Mouse (Mus musculus): ENCODE measurements around the gene Litaf. TPM values are rescaled to one million over a fixed set of nuclear protein-coding genes. Genes with fewer than 3 reads are reported as not detected.

Gene Litaf
- polyA plus RNA-seq, 1 experiment from 2014 or later, result 79.2 TPM

DNA sequence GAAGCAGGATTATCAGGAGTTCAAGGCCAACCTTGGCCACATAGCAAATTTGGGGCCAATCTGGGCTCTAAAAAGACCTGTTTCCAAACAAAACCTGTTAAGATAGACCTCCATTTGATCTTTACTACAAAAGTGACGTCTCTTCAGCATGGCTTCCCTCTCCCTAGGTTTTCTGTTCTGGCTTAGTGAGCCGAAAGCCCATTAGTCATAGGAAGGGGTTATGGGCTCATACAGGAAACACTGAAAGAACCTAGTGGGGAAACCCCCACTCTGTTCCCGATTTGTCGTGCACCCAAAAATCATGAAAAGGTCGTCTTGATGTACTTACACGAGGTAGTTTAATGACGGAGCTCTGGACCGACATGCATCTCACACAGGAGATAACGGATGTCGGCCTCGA, 128.5 kb downstream of the Litaf start:
- H3K4me3 ChIP-seq (ENCODE audit: low read depth, low read length), result no peak overlapping the region
- 60% methylated on average over 11 of the region's 11 CpGs for WGBS (ENCODE audit: insufficient replicate concordance)
- ATAC-seq (no peak), DNase-seq (no peak)
- H3K27ac ChIP-seq (ENCODE audit: low read depth), result no peak overlapping the region
- H3K9ac ChIP-seq (replicated peaks), result no peak overlapping the region
- H3K9me3 ChIP-seq (ENCODE audit: low read length), result no peaks in the 10 kb centered on the region
- H3K4me2 ChIP-seq (ENCODE audit: low read depth, low read length), result no peak overlapping the region
- H3K27me3 ChIP-seq (ENCODE audit: insufficient read depth, low read length), result no peaks in the 10 kb centered on the region
- no peak for TF ChIP-seq CTCF (IDR thresholded peaks at IDR 0.05; ENCODE audit: low read depth)
- TF ChIP-seq EP300 (IDR thresholded peaks at IDR 0.05; ENCODE audit: low read depth), result no peak
- H3K4me1 ChIP-seq (ENCODE audit: insufficient read depth), result no peaks in the 10 kb centered on the region; the same call in 1 of the 2 replicates
- H3K36me3 ChIP-seq (replicated peaks; ENCODE audit: insufficient read depth, low read length), result no peaks in the 10 kb centered on the region

DNA sequence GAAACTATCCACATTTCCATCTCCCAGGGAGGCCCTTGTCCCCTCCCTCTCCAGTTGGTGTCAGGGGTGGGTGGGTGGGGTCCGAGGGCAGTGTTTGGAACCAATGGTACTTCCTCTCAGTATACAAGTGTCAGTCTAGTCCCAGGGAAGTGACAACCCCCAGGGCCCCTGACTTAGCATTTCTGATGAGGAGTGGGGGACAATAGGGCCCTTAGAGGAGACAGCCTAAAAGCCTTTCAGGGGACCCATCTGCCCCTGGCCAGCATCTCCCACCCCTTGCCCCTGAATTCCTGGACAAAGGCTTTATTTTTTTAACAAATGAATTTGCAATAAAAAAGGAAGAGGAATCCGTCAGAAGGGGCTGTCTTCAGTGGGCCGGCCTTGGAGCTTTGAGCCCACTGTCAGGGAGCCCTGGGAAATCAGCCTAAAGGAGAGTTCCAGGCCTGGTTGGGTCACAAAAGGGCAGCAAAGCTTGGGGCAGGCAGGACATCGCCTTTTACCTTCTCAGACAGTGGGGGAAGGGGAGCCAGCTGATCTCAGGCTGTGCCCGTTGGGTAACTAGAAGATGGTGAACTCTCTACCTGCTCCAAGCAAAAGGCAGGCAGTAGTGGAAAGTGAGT, 129.1 kb downstream of the Litaf start:
- H3K4me1 ChIP-seq (ENCODE audit: insufficient read depth), result no peaks in the 10 kb centered on the region; the same call in 1 of the 2 replicates
- DNase-seq, result no peak
- H3K9ac ChIP-seq (replicated peaks), result no peak overlapping the region
- H3K9me3 ChIP-seq (ENCODE audit: low read length), result no peaks in the 10 kb centered on the region
- no peak overlapping the region for H3K4me2 ChIP-seq (ENCODE audit: low read depth, low read length)
- no peak overlapping the region for H3K4me3 ChIP-seq (ENCODE audit: low read depth, low read length)
- no peak for ATAC-seq
- TF ChIP-seq EP300 (IDR thresholded peaks at IDR 0.05; ENCODE audit: low read depth), result no peak
- no peak for TF ChIP-seq CTCF (IDR thresholded peaks at IDR 0.05; ENCODE audit: low read depth)
- 66% methylated on average over 5 of the region's 5 CpGs for WGBS (ENCODE audit: insufficient replicate concordance)
- no peak overlapping the region for H3K27ac ChIP-seq (ENCODE audit: low read depth)
- H3K27me3 ChIP-seq (ENCODE audit: insufficient read depth, low read length), result no peaks in the 10 kb centered on the region
- H3K36me3 ChIP-seq (replicated peaks; ENCODE audit: insufficient read depth, low read length), result no peaks in the 10 kb centered on the region

DNA sequence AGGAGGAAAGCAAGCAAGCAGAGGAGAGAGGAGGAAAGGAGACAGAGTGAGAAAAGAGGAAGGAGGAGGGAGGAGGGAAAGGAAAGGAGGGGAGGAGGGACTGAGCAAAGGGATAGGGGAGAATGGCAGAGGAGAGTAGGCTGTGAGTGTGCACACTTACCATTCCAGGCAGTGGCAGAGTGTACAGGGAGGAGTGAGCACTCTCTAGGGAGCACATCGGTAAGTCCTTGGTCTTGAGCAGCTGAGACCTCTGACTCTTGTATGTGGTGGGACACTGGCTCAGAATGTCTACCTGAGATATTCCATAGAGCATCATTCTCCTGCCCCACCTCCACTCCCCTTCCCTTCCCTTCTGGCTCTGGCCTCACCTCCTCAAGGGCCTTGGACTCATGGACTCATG, 131.9 kb downstream of the Litaf start:
- Histone ChIP-seq H3K9ac (replicated peaks) (no peak overlapping the region), H3K4me1 (ENCODE audit: insufficient read depth) (no peaks in the 10 kb centered on the region), H3K9me3 (ENCODE audit: low read length) (no peaks in the 10 kb centered on the region), H3K27ac (ENCODE audit: low read depth) (no peak overlapping the region), H3K27me3 (ENCODE audit: insufficient read depth, low read length) (no peaks in the 10 kb centered on the region), H3K4me3 (ENCODE audit: low read depth, low read length) (no peak overlapping the region), H3K36me3 (replicated peaks; ENCODE audit: insufficient read depth, low read length) (no peaks in the 10 kb centered on the region), H3K4me2 (ENCODE audit: low read depth, low read length) (no peak overlapping the region)
- no peak for DNase-seq
- TF ChIP-seq EP300 (IDR thresholded peaks at IDR 0.05; ENCODE audit: low read depth), result no peak
- no peak for TF ChIP-seq CTCF (IDR thresholded peaks at IDR 0.05; ENCODE audit: low read depth)
- WGBS (ENCODE audit: insufficient replicate concordance), result 88% methylated on average over 1 of the region's 1 CpGs
- no peak for ATAC-seq

- H3K9me3 ChIP-seq (ENCODE audit: low read length), result no peaks in the 10 kb centered on the region
- no peaks in the 10 kb centered on the region for H3K4me1 ChIP-seq (ENCODE audit: insufficient read depth)
- DNase-seq (no peak), ATAC-seq (no peak)
- H3K27me3 ChIP-seq (ENCODE audit: insufficient read depth, low read length), result no peaks in the 10 kb centered on the region
- H3K4me3 ChIP-seq (ENCODE audit: low read depth, low read length), result no peak overlapping the region
- TF ChIP-seq CTCF (IDR thresholded peaks at IDR 0.05; ENCODE audit: low read depth), result no peak
- TF ChIP-seq EP300 (IDR thresholded peaks at IDR 0.05; ENCODE audit: low read depth), result no peak
- WGBS (ENCODE audit: insufficient replicate concordance), result 78% methylated on average over 3 of the region's 3 CpGs
- H3K9ac ChIP-seq (replicated peaks), result no peak overlapping the region
- H3K4me2 ChIP-seq (ENCODE audit: low read depth, low read length), result no peak overlapping the region
- no peak overlapping the region for H3K27ac ChIP-seq (ENCODE audit: low read depth)
- H3K36me3 ChIP-seq (replicated peaks; ENCODE audit: insufficient read depth, low read length), result no peaks in the 10 kb centered on the region
Observed at GRCm38 (mm10) chr16:10933372-10933771, 132.6 kb downstream of the Litaf start.

DNA sequence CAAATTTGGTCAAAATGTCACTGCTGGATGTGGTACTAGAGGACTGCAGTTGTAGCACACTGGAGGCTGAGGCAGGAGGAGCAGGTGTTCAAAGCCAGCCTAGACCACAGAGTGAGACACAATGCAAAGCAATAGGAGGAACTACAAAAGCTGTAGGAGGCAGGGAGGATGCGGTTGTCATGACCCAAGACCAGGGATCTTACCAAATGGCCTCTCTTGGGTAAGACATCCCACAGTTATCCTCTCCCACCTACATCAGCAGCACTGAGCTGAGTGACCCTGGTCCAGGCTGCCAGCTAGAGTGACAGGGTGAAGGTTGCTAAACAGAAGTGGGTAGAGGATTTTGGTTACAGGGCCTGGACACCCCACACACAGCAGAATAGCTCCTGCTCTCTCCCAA, 138.9 kb downstream of the Litaf start:
- H3K27ac ChIP-seq (ENCODE audit: low read depth), result no peak overlapping the region
- 0 out of 2 replicates have a peak, but pooled peaks cover 3% of the 10 kb centered on the region for H3K4me1 ChIP-seq (ENCODE audit: insufficient read depth)
- DNase-seq (peak; percentile 36), ATAC-seq (no peak)
- WGBS (ENCODE audit: insufficient replicate concordance), result 71% methylated on average over 1 of the region's 1 CpGs
- no peak overlapping the region for H3K9ac ChIP-seq (replicated peaks)
- H3K4me3 ChIP-seq (ENCODE audit: low read depth, low read length), result no peak overlapping the region
- no peak for TF ChIP-seq CTCF (IDR thresholded peaks at IDR 0.05; ENCODE audit: low read depth)
- TF ChIP-seq EP300 (IDR thresholded peaks at IDR 0.05; ENCODE audit: low read depth), result no peak
- no peaks in the 10 kb centered on the region for H3K27me3 ChIP-seq (ENCODE audit: insufficient read depth, low read length)
- no peak overlapping the region for H3K4me2 ChIP-seq (ENCODE audit: low read depth, low read length)
- no peaks in the 10 kb centered on the region for H3K36me3 ChIP-seq (replicated peaks; ENCODE audit: insufficient read depth, low read length)
- no peaks in the 10 kb centered on the region for H3K9me3 ChIP-seq (ENCODE audit: low read length)

GRCm38 (mm10) chr16:10925591-10926180, 140.3 kb downstream of the Litaf start:
- DNase-seq, result peak; percentile 38
- Histone ChIP-seq H3K9me3 (ENCODE audit: low read length) (no peaks in the 10 kb centered on the region), H3K36me3 (replicated peaks; ENCODE audit: insufficient read depth, low read length) (no peaks in the 10 kb centered on the region), H3K27me3 (ENCODE audit: insufficient read depth, low read length) (no peaks in the 10 kb centered on the region), H3K4me3 (ENCODE audit: low read depth, low read length) (no peak overlapping the region), H3K4me2 (ENCODE audit: low read depth, low read length) (no peak overlapping the region), H3K27ac (ENCODE audit: low read depth) (no peak overlapping the region), H3K9ac (replicated peaks) (no peak overlapping the region), H3K4me1 (ENCODE audit: insufficient read depth) (0 out of 2 replicates have a peak, but pooled peaks cover 3% of the 10 kb centered on the region)
- WGBS (ENCODE audit: insufficient replicate concordance), result 51% methylated on average over 7 of the region's 7 CpGs
- TF ChIP-seq CTCF (IDR thresholded peaks at IDR 0.05; ENCODE audit: low read depth) (no peak), EP300 (IDR thresholded peaks at IDR 0.05; ENCODE audit: low read depth) (no peak)
- ATAC-seq, result no peak
